Mouse (Mus musculus) hindbrain, embryonic 11.5 days (tissue): ENCODE results near the gene Cdkl2. TPM values are rescaled to one million over a fixed set of nuclear protein-coding genes. Genes with fewer than 3 reads are reported as not detected.

Experiments used
- ATAC-seq: fragments of 200-750 bp; cut with Nextera tagmentation; 2 replicates; pipeline ENCODE4 v1.8.0; 2017; ENCODE audit warnings: mild to moderate bottlenecking, moderate TSS enrichment, moderate library complexity; ENCODE audit not compliant: low FRiP score
- DNase-seq: peaks from one replicate; pipeline ENCODE4 v3.0.0-alpha.2; 2015; ENCODE audit warnings: low spot score
- H3K27ac ChIP-seq: fragments of 300-500 bp; sonication (generic); 2 replicates; pipeline ENCODE4 v1.5.1; 2014; ENCODE audit warnings: mild to moderate bottlenecking, low read depth, low read length
- H3K27me3 ChIP-seq: fragments of 300-500 bp; sonication (generic); 2 replicates; pipeline ENCODE4 v1.6.1; 2014; ENCODE audit warnings: mild to moderate bottlenecking, low read length, moderate library complexity, mixed read lengths; ENCODE audit not compliant: control insufficient read depth, insufficient read depth
- H3K36me3 ChIP-seq: fragments of 300-500 bp; sonication (generic); 2 replicates; pipeline ENCODE4 v1.6.1; 2014; ENCODE audit warnings: mild to moderate bottlenecking, low read length, moderate library complexity, mixed read lengths; ENCODE audit not compliant: control insufficient read depth, insufficient read depth
- H3K4me1 ChIP-seq: fragments of 300-500 bp; sonication (generic); replicated peaks from 2 replicates; pipeline ENCODE4 v1.6.1; 2014; ENCODE audit warnings: low read length, mixed read lengths; ENCODE audit not compliant: control insufficient read depth, insufficient read depth
- H3K4me2 ChIP-seq: fragments of 300-500 bp; sonication (generic); replicated peaks from 2 replicates; pipeline ENCODE4 v1.6.1; 2014; ENCODE audit warnings: mild to moderate bottlenecking, low read depth, low read length
- H3K4me3 ChIP-seq: fragments of 300-500 bp; sonication (generic); 2 replicates; pipeline ENCODE4 v1.5.1; 2014; ENCODE audit warnings: low read depth, low read length
- H3K9ac ChIP-seq: fragments of 300-500 bp; sonication (generic); 2 replicates; pipeline ENCODE4 v1.6.1; 2014; ENCODE audit warnings: low read depth, low read length
- H3K9me3 ChIP-seq: fragments of 300-500 bp; sonication (generic); 2 replicates; pipeline ENCODE4 v1.6.1; 2016; ENCODE audit warnings: low read length; ENCODE audit not compliant: control insufficient read depth
- WGBS: fragments of 180-500 bp; shearing (Covaris S2); extraction: QIAGEN DNeasy Blood & Tissue Kit; methylation state at CpG from one replicate; pipeline ENCODE4 v1.1.7; 2014; 5-methylcytosine and 5-hydroxymethylcytosine counted together
- polyA plus RNA-seq: library from polyadenylated mRNA; unstranded; fragments of >200 nt; fragmentation: Nextera tagmentation; extraction: Ambion mirVana; gene quantifications from 2 replicates; pipeline ENCODE4 v1.2.1, GENCODE M21; 2014

The Cdkl2 gene
- polyA plus RNA-seq, 1 experiment from 2014 or later, result 1.7 TPM

DNA sequence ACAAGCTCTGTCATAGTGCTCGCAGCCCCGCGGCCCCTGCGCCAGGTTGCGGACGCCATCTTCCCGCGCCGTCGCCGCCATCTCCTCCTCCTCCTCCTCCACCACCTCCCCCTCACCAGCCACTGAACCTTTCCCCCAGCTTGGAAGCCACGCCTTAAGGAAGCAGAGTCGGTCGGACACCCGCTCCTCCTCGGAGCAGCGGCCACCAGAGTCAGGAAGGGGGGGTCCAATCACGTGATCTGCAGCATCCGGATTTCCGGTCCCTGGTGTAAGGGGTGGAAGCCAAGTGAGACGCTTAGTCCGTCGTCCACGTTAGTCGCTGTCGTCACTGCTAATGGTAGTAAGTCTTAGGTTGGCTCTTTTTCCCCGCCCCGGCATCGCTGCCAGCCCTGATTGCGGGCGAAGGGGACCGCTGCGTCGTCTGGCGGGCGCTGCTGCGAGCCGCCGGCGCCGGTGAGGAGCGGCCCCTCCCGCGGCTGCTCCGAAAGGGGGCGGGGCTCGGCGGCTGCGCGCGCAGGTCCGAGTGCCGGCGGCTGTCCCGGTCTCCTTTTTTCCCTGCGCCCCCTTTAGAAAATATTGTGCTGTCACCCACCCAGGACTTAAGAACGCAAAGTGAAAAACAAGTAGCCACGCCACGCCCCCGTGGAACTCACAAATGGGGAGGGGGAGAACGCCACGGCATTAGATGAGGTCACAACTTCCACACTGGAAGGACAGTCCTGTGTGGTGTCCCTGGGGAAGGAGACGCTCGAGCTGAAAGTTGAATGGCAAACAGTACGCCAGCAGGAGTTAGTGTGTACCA is 80.8 kb downstream of the Cdkl2 start, which contains the start of gene Rchy1:
Gene Rchy1 (minus strand): TSS at position 430 of the 802 bp plus-strand sequence.
- Histone ChIP-seq H3K9me3 (no peaks in the 10 kb centered on the region), H3K27ac (peak within 1 kb of the TSS; percentile 95), H3K4me3 (peak within 1 kb of the TSS; percentile 74), H3K4me1 (no peaks in the 10 kb centered on the region), H3K27me3 (no peaks in the 10 kb centered on the region), H3K9ac (peak within 1 kb of the TSS; percentile 81), H3K36me3 (no peaks in the 10 kb centered on the region), H3K4me2 (peak within 1 kb of the TSS; percentile 58)
- DNase-seq (peak; percentile 93), ATAC-seq (peak; percentile 99)
- WGBS, result under 1% methylated on average over 65 of the region's 65 CpGs

DNA sequence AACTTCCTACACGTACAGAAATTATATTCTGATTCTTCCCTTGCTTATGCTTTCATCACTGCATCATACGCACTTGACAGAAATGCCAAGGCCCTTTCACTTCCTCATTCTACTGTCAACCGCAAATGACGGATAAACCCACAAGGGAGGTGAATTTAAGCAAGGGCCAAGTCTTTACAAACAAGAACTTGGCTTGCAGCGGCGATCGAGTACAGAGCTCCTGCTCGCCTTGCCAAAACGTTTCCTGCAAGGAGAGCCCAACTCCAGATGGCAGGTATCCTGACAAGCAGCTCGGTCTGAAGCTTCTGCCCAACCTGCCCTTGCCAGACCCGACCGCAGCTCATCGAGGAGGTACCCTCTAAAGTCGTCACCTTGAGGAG is 81.4 kb downstream of the Cdkl2 start:
- peak overlapping the region; percentile 58 for H3K4me2 ChIP-seq
- ATAC-seq (no peak), DNase-seq (no peak)
- under 1% methylated on average over 14 of the region's 14 CpGs for WGBS
- H3K9me3 ChIP-seq, result no peaks in the 10 kb centered on the region
- H3K27me3 ChIP-seq, result no peaks in the 10 kb centered on the region
- no peaks in the 10 kb centered on the region; the same call in 1 of the 2 replicates for H3K36me3 ChIP-seq
- H3K4me3 ChIP-seq, result peak overlapping the region; percentile 74
- no peaks in the 10 kb centered on the region for H3K4me1 ChIP-seq
- peak overlapping the region; percentile 95 for H3K27ac ChIP-seq
- H3K9ac ChIP-seq, result peak overlapping the region; percentile 81

DNA sequence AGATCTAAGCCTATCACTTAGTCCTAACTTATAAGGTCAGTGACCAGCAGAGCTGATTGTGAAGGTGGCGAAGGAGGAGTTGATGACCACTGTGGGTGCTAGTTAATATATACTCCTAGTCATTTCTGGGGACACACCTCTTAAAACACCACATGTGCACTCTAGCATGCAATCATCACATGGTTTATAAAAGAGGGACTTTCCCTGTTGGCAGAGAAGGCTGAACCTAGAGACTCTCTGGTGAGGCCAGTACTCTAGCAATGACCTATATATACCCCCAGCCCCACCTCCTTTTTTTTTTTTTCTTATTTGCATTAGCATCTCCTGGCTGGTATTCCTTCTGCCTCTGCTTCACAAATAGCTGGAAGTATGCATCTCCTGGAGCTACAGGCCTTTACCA is 82.3 kb downstream of the Cdkl2 start:
- Histone ChIP-seq H3K4me3 (peak overlapping the region; percentile 74), H3K27me3 (no peaks in the 10 kb centered on the region), H3K4me1 (no peaks in the 10 kb centered on the region), H3K4me2 (peak overlapping the region; percentile 58), H3K36me3 (peaks cover 4% of the 10 kb centered on the region; the same call in 1 of the 2 replicates), H3K9ac (peak overlapping the region; percentile 81), H3K27ac (no peak overlapping the region), H3K9me3 (no peaks in the 10 kb centered on the region)
- 93% methylated on average over 1 of the region's 1 CpGs for WGBS
- DNase-seq (no peak), ATAC-seq (no peak)

DNA sequence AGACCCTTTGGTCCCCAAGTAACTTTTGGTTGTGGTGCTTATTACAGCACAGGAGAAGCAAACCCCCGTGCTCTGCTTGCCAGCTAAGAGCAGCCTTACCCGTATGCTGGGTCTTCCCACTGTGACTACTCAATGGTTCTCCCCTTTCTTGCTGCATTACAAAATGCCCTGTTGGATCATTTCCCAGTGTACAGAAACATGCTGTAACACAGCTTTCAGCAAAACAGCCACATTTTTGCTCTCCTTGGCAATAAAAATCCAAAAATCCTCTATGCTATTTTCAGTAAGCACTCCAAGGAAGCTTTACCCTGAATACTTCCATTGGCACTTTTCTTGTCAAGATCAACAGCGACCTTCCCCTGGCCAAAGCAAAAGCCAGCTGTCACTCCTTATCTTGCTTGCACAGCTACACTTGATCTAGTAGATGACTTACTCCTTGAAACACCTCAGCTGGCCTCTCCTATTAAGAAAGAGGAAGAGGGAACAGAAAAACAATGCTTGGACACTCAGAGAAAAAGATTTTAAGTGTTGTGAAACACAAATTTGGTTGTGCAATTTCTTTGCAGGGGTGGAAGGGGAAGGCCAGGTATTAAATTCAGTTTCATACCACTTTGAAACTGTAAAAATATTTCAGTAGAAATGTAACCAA is 83.0 kb downstream of the Cdkl2 start:
- H3K36me3 ChIP-seq, result peaks cover 4% of the 10 kb centered on the region; the same call in 1 of the 2 replicates
- no peak overlapping the region for H3K4me3 ChIP-seq
- no peak overlapping the region for H3K4me2 ChIP-seq
- H3K9ac ChIP-seq, result no peak overlapping the region
- no peaks in the 10 kb centered on the region for H3K27me3 ChIP-seq
- WGBS, result 72% methylated on average over 3 of the region's 3 CpGs
- H3K27ac ChIP-seq, result no peak overlapping the region
- DNase-seq (no peak), ATAC-seq (no peak)
- no peaks in the 10 kb centered on the region for H3K9me3 ChIP-seq
- no peaks in the 10 kb centered on the region for H3K4me1 ChIP-seq

DNA sequence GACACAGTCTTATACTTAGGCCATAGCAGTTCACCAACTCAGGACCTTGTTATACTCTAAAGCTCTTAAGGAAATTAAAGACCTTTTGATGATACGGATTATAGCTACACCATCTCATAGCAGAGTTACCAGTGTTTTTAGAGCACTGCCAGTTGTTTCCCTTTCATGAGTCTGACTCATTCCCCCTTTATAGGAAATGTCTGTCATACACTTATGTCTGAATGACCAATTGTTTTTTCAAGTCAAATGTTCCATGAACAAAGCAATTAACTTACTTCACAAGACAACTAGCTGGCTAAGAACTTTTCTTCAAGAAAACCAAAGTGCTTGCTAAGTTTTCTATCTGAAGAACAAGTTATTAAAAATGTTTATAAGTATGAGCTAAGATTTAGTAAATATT is 83.7 kb downstream of the Cdkl2 start:
- ATAC-seq (no peak), DNase-seq (no peak)
- Histone ChIP-seq H3K9me3 (no peaks in the 10 kb centered on the region), H3K4me2 (no peak overlapping the region), H3K9ac (no peak overlapping the region), H3K4me1 (no peaks in the 10 kb centered on the region), H3K27me3 (no peaks in the 10 kb centered on the region), H3K27ac (no peak overlapping the region), H3K36me3 (peaks cover 4% of the 10 kb centered on the region; the same call in 1 of the 2 replicates), H3K4me3 (no peak overlapping the region)
- WGBS, result 90% methylated on average over 1 of the region's 1 CpGs

DNA sequence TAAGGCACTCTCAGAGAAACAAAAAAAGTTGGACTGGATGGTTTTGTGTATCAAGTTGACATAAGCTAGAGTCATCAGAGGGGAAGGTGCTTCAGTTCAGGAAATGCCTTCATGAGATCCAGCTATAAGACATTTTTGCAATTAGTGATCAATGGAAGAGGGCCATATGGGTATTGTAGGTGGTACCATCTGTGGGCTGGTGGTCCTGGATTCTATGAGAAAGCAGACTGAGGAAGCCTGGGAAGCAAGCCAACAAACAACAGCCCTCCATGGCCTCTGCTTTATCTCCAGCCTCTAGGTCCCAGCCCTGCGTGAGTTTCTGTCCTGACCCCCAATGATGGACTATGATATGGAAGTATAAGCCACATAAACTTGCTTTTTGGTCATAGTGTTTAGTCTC is 84.6 kb downstream of the Cdkl2 start:
- WGBS, result 89% methylated on average over 1 of the region's 1 CpGs
- H3K4me1 ChIP-seq, result no peaks in the 10 kb centered on the region
- H3K36me3 ChIP-seq, result peaks cover 4% of the 10 kb centered on the region; the same call in 1 of the 2 replicates
- no peaks in the 10 kb centered on the region for H3K9me3 ChIP-seq
- DNase-seq (no peak), ATAC-seq (no peak)
- no peaks in the 10 kb centered on the region for H3K27me3 ChIP-seq
- no peak overlapping the region for H3K4me2 ChIP-seq
- no peak overlapping the region for H3K27ac ChIP-seq
- H3K4me3 ChIP-seq, result no peak overlapping the region
- no peak overlapping the region for H3K9ac ChIP-seq

DNA sequence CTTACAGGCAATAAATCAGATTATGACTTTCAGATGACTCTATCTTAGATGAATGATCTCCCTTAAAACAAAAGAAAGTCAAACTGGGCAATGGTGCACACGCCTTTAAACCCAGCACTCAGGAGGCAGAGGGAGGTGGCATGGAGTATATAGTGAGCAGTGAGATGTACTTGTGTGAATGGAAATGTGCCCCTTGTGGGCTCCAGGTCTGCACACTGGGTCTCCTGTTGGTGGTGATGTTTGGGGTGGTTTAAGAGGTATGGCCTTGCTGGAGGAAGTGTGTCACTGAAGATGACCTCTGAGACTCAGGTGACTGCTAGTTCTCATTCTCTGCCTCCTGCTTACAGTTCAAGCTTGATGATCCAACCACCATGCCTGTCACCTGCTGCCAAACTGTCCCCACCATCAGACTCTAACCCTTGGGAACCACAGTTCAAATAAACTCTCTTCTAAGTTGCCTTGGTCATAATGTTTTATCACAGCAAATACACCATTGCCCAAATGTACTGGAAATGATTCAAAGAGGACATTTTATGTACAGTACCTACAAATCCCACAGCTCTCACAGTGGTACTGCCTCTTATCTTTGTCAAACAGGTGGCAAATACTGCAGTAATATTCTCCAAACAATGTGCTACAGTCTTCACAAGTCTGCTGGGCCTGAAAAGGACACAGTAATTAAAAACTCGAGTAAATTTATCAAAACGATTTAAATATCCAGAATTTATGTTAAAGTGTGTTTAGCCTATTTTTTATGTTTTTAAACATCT is 86.5 kb downstream of the Cdkl2 start:
- Histone ChIP-seq H3K4me3 (no peak overlapping the region), H3K27ac (no peak overlapping the region), H3K4me1 (no peaks in the 10 kb centered on the region), H3K9me3 (no peaks in the 10 kb centered on the region), H3K27me3 (no peaks in the 10 kb centered on the region), H3K36me3 (peaks cover 4% of the 10 kb centered on the region; the same call in 1 of the 2 replicates), H3K9ac (no peak overlapping the region), H3K4me2 (no peak overlapping the region)
- WGBS, result 89% methylated on average over 3 of the region's 3 CpGs
- DNase-seq, result no peak
- no peak for ATAC-seq
